Mouse (Mus musculus): ENCODE measurements around the gene Etnppl.

DNA sequence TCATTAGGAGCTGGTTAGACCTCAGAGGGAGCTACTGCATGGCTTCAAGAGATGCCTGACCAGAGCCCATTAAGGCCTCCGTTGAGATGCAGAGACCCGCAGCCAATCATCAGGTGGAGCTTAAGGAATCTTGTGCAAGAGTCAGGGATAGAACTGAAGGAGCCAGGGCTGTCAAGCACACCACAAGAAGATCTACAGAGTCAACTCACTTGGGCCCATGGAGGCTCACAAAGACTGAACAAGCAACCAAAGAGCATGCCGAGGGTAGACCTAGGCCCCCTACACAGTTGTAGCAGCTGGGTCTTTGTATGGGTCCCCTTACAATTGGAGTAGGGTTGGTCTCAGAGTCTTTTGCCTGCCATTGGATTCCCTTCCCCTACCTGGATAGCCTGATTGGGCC is 45.2 kb downstream of the Etnppl start:
- TF ChIP-seq CTCF (IDR thresholded peaks at IDR 0.05; ENCODE audit: low read depth) (no peak), EP300 (IDR thresholded peaks at IDR 0.05; ENCODE audit: low read depth) (no peak)
